Mouse (Mus musculus) right cerebral cortex, adult 18-20 months (tissue): Measurements from ENCODE around the gene Slc6a5.

ENCODE experiments used
- DNase-seq: peaks from one replicate; pipeline ENCODE4 v3.0.0; 2022; ENCODE audit warnings: mixed read lengths

Slc6a5 gene

DNA sequence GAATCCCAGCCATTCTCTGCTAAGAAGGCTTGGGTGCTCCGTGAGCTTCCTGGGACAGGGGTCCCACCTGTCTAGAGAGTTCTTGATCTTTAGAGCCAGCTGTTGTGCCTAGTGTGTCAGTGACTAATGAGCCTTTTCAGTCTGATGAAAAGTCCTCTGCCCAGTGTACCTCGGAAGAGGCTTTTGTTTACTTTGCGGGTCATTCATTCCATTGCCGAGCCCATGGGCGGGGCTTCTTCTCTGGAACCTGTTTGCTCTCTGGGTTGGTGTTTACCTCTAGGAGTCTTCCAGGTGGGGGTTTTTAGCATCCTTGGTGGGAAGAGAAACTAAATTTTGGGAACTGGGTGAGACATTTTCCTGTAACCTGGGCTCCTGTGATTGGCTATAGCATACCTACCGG, 74.8 kb downstream of the Slc6a5 start:
- no peak for DNase-seq

GRCm38 (mm10) chr7:49985947-49986346, 76.0 kb downstream of the Slc6a5 start:
- no peak for DNase-seq

- no peak for DNase-seq
These were observed 89.4 kb downstream of the Slc6a5 start for GRCm38 (mm10) chr7:49999321-49999720.

DNA sequence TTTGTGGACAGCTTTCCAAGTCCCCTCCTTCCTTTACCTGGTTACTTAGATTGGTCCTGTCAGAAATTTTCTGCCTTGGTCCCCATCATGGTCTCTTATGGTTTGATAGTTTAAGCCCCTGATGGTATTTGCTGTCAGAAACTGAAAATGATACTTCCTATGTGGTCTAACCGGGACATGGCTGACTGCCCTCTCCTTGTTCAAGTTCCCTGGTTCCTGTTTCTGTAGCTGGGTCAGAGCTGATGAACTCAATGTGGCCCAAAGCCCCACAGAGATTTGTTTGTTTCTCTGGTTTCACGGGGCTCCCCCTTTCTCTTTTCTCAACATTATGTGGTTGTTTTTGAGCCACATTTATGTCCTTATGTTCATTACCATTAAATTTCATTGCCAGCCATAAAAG, 95.3 kb downstream of the Slc6a5 start:
- DNase-seq = no peak
